Mouse (Mus musculus) kidney, adult 18-20 months (tissue): ENCODE results near the gene Epyc.

Experiments
- DNase-seq: peaks from one replicate; pipeline ENCODE4 v3.0.0; 2021

Epyc gene

DNA sequence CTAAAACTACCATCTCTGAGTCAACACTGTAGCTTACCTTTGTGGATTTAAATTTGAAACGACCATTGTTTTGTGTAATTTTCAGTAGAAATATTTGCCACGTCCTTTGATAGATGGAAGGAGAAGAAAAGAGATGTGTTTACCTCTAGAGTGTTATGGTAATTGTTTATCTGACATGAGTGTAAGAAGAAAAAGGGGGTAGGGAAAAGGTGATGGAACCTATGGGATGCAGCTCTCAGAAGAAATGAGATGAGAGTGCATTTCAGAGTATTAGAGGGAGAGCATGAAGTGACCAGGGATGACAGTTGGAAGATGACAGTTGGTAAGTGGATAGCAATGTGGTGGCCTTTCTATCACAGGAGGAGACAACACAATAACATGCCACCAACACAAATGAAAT is at the start of gene Epyc:
TSS of gene Epyc (plus strand) at position 301 of the 400 bp plus-strand sequence.
- DNase-seq = no peak

DNA sequence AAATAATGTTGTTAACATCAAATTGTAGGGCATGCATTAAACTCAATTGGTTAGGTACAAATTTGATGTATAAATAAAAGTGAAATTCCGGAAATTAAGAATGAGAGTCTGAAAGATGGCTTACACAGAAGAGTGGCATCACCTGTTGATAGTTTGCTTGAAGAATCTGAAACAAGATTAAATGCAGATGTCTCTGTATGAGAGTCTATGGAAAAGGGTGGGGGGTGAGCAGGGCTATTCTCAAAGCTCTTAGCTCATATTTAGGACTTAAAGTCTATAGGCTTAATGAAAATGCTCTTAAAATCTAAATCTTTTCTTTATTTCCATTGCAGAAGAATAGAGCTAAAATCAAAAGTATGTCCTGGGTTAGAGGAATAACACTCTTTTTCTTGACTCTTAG is 48.2 kb upstream of the Epyc start:
- no peak for DNase-seq

DNA sequence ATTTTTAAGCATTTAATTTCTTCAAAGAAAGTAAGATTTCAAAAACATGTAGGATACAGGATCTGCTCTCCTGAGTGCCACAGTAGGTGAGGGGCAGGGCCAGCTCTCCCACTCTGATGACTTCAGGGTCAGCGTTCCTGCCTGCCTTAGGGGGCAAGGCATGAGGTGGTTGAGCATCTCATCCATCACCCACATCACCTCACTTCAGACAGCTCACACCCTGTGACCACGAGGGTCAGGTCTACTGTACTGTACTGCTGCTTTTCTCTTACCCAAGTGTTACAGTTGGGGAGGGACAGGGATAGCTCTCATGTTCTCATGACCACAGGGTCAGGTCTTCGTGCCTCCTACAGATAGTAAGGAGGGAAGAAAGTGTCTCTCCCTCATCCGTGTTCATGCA is 42.1 kb upstream of the Epyc start:
- DNase-seq = no peak

DNA sequence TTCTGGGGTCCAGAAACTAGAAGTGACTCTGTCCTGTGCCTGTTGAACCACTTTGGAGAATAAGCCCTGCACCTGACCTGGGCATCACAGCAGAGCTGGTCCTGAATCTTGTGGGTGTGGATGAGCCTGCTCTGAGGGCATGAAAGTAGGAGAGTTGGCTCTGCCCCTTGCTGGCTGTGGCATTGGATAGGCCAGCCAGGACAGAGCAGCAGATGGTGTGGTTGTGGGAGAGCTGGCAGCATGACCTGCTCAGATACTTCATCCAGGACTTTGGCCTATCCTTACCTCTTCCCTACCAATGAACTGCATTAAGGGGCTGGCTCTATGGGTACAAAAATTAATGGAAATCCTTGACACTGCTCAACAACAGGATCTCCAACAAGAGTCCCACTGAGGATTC is 40.6 kb upstream of the Epyc start:
- DNase-seq = no peak

DNA sequence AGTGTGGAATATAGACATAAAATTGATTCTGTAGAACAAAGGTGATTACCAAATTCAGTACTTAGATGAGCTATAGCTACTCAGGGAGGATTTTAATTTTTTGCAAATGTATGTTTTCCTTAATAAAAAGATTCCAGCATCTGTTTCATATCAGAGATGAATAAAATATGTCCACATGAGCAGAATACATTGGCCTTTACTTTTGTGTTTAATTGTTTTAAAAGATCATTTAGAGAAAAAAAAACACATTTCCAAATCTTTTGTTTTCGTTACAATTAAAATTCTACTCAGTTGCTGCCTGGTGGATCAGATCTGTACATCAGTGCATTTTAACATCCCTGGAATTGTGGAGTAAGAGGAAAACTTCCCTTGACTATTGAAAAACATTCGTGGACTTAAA is 37.3 kb upstream of the Epyc start, which contains the start of gene Kera:
TSS of gene Kera (plus strand) at position 301 of the 400 bp plus-strand sequence.
- DNase-seq = no peak

DNA sequence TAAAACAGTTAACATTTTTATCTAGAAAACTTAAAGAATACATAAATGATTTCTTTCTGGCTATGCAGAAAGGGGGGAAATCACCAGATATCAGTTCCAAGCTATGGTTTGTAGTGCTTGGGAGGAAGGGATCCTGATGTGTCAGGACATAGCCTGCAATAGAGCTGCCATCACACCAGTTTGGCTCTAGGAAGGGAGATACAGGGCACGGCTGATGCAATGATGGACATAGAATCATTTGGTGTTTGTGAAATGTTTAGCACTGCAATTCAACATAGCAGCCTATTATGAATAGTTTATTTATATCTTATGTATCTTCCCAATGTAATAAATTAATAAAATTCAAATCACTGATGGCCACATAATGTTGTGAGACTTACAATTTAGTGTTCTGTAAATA is 21.5 kb upstream of the Epyc start:
- DNase-seq = no peak

DNA sequence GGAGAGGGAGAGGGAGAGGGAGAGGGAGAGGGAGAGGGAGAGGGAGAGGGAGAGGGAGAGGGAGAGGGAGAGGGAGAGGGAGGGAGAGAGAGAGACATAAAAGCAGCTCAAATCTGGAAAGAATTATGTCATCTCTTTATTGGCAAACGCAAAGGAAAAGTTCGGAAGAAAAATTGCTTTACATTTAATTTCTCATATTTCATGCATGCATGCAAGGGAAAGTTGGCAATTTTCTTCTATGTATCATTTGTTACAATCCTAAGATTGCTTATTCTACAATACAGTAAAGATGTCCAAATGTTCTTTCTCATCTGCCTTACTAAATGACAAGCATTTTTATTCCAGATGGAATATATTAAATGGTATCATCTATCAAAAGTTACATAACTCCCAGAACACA is 19.5 kb upstream of the Epyc start:
- no peak for DNase-seq

DNA sequence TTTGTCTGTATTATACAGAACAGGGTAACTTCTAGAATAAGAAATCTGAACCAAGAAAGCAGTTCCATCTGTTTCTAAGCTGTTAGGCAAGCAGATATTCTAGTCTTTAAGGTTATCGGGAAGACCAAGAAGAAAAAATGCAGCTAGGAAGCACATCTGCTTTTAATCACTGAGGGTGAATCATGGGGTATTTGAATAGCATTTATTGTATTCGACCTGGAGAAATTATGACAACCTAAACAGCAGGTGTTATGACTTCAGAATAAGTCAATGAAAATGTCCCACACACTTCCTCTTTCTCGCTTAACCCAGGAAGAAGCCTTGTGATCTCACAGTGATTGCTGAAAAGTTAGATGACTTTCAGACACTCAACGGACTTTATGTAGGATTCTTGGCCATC is 18.8 kb upstream of the Epyc start:
- DNase-seq = no peak

DNA sequence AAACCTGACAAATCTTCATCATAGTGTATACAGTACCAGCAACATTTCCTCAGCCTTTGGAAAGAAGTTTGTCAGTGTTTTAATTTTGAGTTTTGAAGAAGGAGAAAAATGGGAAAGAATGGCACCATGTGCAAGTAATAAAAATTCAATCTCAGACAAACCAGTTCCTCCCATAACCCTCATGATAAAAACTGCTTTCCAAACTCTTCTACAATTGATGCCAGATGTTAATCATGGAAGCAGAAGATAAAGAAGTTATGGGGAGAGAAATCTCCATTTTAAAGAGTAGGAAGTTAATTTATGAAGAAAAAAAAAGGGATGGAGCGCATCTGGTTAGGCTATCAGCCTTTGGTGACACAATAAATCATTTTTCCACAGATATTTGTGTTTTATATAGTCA is 17.3 kb upstream of the Epyc start:
- no peak for DNase-seq

DNA sequence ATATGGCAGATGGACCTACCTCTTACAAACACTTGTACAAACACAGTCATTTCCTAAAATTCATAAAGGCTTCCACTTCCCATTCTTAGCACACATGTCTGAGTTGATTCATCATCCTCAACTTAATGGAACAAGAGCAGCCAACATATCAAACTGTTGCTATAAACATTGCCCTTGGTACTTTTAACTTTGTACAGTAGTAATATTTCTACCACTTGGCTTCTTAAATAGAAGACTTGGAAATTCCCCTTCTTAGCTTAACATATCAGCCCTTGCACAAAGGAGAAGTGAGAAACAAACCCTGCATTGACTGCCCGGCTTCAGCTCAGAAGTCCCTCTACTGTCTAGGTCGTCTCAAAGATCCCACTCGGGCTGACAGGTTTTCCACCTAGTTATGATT is 12.8 kb upstream of the Epyc start:
- no peak for DNase-seq

DNA sequence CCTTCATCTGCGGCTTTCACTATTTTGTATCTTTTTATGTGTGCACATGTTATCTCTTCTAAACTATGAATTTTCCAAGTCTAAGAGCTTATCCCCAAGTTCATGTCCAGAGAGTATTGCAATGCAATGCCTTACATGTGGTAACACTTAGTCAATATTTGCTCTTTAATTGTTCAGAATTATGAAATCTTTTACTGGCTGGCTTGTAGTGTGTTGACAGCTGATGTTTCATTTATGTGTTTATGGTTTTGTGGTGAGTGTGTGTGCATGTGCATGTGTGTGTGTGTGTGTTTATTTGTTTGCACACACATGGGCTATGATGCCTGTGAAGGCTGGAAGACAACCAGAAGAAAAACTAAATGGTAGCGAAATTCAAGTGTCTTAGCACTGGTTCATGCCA is 1.9 kb upstream of the Epyc start:
- DNase-seq = no peak

DNA sequence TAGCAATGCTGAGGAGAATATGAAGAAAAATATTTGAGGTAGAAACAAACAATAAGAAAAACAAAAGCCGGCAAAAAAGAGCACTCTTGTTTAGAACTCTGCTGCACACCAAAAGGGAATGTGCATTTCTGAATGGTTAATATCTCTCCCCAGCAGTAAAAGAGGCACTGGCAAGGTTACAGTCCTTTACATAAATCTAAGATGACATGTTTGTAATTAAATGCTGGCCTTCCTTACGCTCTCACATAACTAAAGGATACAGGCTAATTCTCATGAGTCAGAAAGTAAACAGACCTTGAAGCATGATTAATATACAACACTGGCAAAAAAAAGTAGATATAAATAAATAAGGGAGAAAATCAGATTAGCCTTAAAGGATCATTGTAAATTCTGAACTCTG is 6.5 kb downstream of the Epyc start:
- no peak for DNase-seq

DNA sequence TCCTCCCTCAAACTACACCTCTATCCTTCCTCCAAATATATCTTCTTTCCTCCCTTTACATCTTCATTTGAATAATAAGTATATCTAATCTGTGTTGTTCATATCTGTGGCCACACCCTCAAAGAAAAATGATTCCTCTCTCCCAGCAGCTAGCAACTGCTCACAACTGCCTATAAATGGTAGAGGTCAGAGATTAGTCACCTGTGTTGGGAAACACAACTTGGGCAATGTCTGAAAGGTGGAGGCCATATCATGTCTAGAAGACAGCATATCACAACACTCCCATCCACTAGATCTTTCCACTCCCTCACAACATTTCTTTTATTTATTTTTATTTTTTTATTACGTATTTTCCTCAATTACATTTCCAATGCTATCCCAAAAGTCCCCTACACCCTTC is 15.6 kb downstream of the Epyc start:
- DNase-seq = no peak

DNA sequence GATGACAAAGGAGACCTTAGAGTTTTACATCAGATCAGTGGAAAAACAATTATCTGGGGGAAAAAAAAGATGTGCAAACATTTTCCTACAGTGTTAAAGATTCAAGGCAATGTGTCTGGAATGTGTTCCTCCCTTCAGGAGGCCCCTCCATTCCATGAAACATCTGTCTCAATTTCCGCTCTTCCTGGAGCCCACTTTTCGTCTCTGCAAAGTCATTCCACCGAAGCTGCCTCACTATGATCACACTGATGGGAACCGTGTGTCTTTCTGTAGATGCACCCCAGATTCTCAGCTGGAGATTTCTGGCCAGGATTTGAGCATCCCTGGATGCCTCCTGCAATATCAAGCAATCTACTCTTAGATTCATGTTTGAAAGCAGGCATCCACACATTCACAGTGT is 24.8 kb downstream of the Epyc start:
- DNase-seq = no peak

DNA sequence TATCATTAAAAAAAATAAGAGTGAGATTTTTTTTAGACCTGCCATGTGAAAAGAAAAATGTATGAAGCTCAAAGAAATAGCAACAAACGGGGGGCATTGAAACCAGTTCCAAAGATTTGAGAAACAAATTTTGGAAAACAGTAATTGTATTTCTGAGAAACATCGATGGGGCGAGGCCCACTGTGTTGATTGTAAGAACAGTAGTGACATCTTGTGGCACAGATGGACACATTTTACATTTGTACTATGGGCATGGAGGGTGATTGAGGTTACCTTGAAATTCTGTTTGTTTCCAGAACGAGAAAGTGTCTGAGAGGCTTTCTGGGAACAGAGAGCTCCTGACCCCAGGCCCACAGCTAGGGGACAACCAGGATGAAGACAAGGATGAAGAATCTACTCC is 26.3 kb downstream of the Epyc start:
- DNase-seq = no peak

DNA sequence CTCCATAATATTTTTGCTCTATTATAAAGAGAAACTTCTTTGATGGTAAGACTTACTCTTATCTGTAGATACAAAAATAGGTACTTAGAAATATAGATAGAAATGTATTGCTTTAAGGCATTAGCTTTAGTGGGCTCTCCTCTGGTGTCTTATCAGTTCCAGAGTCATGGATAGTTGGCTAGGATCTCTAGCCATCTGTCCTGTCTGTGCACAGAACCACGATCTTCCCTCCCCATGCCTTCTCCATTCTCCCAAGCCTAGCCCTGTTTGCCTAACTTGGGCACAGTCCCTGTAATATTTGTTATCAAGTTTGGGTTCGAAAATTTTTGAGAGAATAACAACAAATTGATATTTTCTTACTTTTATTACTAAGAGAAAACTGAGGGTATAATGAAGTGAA is 29.4 kb downstream of the Epyc start:
- no peak for DNase-seq

DNA sequence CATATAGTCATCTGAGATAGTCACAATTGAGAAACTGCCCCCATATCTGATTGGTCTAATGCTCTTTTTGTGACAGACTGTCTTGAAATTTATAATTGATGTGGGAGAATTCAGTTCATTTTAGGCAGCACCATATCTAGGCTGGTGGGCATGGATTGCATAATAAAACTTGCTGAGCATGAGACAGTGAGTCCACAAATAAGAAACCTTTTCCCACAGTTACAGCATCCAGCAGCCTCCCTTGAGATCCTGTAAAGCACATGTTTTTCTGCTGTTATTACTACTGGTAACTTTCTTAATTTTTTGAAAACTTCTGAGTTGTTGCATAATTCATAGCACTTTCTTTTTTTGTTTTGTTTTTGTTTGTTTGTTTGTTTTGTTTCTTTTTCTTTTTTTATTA is 39.1 kb downstream of the Epyc start:
- no peak for DNase-seq

DNA sequence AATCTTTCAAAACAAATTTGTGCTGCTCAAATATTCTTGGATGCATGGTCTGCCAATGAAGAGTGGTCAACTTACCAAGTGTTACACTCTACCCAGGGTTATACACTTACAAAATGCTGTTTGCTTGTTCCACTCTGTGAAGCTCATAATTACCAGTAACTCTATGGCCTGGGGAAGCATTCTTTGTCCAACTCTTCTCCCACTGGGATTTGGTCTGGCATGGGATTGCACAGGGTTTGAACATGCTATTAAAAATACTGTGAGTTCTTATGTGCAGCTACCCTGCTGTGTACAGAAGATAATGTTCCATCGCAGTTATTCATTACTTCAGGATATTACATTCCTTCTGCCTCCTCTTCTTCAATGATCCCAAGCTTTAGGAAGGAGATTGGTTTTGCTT is 43.3 kb downstream of the Epyc start:
- no peak for DNase-seq

DNA sequence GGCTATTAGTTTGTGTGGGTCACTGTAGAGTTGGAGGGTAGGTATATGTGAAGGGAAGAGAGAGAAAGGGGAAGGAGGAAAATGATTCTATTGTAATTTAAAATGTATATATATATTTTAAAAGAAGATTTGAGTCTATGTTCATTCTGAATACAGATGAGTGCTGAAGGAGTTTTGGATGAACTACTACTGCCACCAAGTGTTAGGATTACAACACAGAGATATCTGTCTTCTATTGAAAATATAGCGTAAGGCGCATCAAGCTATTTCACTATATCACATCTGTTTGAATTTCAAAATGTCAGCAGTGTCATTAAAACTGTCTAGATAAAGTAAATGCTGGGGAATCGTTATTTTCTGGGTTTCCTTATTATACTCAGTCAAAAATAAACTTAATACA is 45.6 kb downstream of the Epyc start:
- no peak for DNase-seq

DNA sequence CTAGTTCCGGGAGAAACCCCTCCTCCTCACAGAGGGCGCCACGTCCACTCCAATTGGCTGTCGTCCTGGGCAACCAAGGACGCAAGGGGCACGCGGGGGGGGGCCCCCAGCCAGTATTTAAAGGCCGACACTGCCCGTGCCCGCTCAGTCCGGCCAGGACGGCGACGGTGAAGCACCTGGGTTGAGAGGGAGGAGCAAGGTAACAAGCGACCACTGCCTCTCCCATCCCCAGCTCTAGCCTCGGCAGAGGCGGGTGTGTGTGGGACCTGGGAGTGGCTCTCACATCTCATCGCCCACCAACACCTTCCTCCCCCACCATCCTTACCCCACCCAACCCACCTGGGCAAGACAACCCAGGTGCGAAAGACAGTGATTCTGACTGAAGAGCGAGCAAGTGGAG is 49.0 kb downstream of the Epyc start, which contains the start of gene Ccer1:
TSS of gene Ccer1 (plus strand) at position 147 of the 400 bp plus-strand sequence.
- DNase-seq = no peak

DNA sequence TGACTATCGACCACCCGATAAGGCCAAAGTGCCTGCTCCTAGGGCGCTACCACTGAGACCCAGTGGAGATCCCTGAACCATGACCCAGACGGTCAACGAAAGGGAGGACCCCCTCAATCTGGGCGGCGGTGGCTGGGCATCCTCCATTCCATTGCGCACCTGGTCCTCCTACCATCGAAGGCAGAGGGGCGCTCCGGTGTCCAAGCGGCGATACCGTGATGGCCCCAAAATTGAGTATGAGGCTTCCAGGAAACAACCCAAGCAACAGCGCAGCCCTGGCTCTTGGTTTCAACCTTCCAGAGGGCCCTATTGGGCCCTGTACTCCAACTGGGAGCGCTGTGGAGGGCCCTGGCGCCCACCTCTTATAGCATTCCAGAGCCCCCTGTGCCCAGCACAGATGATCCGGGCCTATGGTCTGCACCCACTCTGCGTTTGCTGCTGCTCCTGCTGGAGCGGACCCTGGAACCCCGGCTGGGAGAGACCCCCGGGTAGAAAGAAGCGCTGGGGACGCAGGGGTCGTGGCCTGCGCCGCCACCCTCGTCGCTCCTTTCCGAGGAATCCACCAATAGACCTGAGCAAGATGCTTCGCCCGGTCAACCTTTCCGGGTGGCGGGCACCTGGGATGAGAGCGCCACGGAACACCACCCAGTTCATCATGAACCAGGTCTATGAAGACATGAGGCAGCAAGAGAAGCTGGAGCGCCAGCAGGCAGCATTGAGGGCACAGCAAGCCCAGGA is 49.7 kb downstream of the Epyc start:
- no peak for DNase-seq

DNA sequence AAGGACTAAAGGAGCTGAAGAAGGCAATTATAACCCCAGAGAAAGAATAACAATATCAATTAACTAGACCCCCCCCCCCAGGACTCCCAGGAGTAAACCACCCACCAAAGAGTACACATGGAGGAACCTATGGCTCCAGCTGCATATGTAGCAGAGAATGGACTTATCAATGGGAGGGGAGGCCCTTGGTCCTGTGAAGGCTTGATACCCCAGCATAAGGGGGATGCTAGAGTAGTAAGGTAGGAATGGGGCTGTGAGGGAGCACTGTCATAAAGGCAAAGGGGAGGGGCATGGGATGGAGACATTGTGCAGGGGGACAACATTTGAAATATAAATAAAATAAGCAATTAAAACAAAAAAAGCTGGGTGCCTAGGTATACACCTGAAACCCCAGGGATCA is 58.5 kb downstream of the Epyc start:
- DNase-seq = no peak

DNA sequence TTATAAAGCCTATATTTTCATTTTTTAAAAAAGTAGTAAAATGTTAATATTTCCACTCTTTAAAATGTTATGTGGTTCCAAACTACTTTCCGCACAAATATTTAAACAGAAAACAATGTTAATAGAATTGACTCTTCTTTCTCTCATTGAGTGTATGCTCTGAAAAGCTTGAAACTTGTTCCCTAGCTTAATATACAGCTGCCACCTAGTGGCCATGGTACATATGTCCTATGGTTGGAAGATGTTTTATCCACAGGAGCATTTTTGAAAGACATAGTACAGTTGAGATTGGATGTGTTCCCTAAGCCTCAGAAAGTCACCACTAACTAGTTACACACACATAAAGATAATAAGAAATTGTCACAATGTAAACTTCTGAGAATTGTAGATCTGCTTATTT is 60.7 kb downstream of the Epyc start:
- peak; percentile 6 for DNase-seq

DNA sequence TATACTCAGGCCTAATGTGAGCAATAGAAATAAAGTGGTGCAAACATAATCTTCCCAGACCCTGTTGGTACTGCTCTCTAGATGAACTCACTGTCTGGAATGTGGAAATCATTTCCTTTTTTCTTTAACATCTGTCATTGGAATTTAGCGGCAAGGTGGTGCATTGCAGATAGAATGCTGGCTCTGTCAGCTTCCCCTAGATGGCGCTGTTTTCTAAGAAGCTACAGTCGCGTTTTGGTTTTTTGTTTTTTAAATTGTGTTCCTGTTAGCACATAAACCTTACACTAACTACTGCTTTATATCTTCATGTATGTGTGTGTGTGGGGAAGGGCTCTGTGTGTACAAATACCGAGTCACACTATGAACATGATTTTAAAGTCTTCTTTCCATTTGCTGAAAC is 68.8 kb downstream of the Epyc start:
- DNase-seq = no peak

DNA sequence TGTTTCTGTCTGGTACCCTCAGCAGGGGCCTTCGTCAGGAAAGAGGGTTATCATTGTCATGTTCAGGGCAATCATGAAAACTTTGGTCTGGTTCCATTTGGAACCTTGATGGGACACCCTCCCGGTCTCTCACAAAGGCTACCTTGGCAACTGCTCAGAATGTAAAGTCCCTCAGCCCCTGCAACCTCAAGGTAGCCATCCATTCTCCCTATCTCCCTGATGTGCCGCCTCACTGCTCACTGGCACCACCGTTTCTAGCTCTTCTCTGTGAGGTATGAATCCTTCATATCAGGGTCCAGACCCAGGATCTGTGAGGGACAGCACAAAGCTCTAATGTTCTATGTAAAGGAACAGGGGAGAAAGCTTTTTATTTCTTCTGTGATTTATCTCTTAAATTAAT is 70.7 kb downstream of the Epyc start:
- DNase-seq = no peak
